9 mouse cellular contexts compared by ENCODE assay signal in genomic region chr7:19283406-19283804, GRCm38 (mm10). TPM values are rescaled to one million over a fixed set of nuclear protein-coding genes. Genes with fewer than 3 reads are reported as not detected.
DNase-seq lines count a peak whose midpoint lies in the region; ATAC-seq lines count a peak whose summit lies in the region.
"Had no signal": no experiment of that assay in that cellular context is flagged by ENCODE, and none has a peak within 500 bp of the region (broad histone marks: within the 10 kb centered on the region; RNA-seq: fewer than 3 reads in every experiment).

No protein-coding gene starts in this region.

- H3K4me1 ChIP-seq in liver, embryonic 11.5 days (replicated peaks; ENCODE audit: control insufficient read depth, insufficient read depth, low read length): peaks cover 11% of the 10 kb centered on the region
- peaks cover 8% of the 10 kb centered on the region for H3K4me1 ChIP-seq in forebrain, embryonic 11.5 days (replicated peaks; ENCODE audit: control insufficient read depth, insufficient read depth, low read length)
- H3K4me1 ChIP-seq in limb, embryonic 12.5 days (replicated peaks): peaks cover 17% of the 10 kb centered on the region
- H3K4me1 ChIP-seq in neural tube, embryonic 15.5 days: peaks cover 41% of the 10 kb centered on the region

- no peaks in the 10 kb centered on the region for H3K36me3 ChIP-seq in liver, embryonic 11.5 days (ENCODE audit: control insufficient read depth, insufficient read depth, low read length)
- no peaks in the 10 kb centered on the region; the same call in 1 of the 2 replicates for H3K36me3 ChIP-seq in forebrain, embryonic 11.5 days (ENCODE audit: control insufficient read depth, insufficient read depth, low read length)
- H3K36me3 ChIP-seq in limb, embryonic 12.5 days: no peaks in the 10 kb centered on the region
- H3K36me3 ChIP-seq in neural tube, embryonic 15.5 days: peaks cover 18% of the 10 kb centered on the region

- ATAC-seq in liver, embryonic 11.5 days (replicated peaks; ENCODE audit: low FRiP score): no peak
- ATAC-seq in forebrain, embryonic 11.5 days (replicated peaks; ENCODE audit: low FRiP score): no peak
- ATAC-seq in limb, embryonic 12.5 days (ENCODE audit: insufficient number of reproducible peaks, insufficient read depth, low FRiP score, low TSS enrichment, low read depth): no peak
- peak; percentile 15 for ATAC-seq in neural tube, embryonic 15.5 days (ENCODE audit: low FRiP score)

- H3K4me3 ChIP-seq in liver, embryonic 11.5 days (ENCODE audit: low read depth, low read length): peak overlapping the region; percentile 69
- H3K4me3 ChIP-seq in forebrain, embryonic 11.5 days (ENCODE audit: low read depth, low read length): peak overlapping the region; percentile 76
- H3K4me3 ChIP-seq in limb, embryonic 12.5 days (replicated peaks): no peak overlapping the region
- peak overlapping the region; percentile 87 for H3K4me3 ChIP-seq in neural tube, embryonic 15.5 days (replicated peaks)

- DNase-seq in liver, embryonic 11.5 days (ENCODE audit: low spot score): no peak
- DNase-seq in liver: no peak
- no peak for DNase-seq in forebrain, embryonic 11.5 days (ENCODE audit: low spot score)
- no peak for DNase-seq in thymus, postnatal 4 days
- DNase-seq in embryo, embryonic 9.5 days (ENCODE audit: extremely low spot score): no peak
- DNase-seq in kidney, adult 11 months: no peak

- H3K9ac ChIP-seq in liver, embryonic 11.5 days (ENCODE audit: low read depth, low read length): no peak overlapping the region
- H3K9ac ChIP-seq in forebrain, embryonic 11.5 days (ENCODE audit: low read length): peak overlapping the region; percentile 93
- no peak overlapping the region for H3K9ac ChIP-seq in limb, embryonic 12.5 days (replicated peaks)
- H3K9ac ChIP-seq in neural tube, embryonic 15.5 days (replicated peaks): peak overlapping the region; percentile 99

- H3K4me2 ChIP-seq in liver, embryonic 11.5 days: peak overlapping the region; percentile 100
- H3K4me2 ChIP-seq in forebrain, embryonic 11.5 days (ENCODE audit: low read depth, low read length, severe bottlenecking): peak overlapping the region; percentile 86
- peak overlapping the region; percentile 98 for H3K4me2 ChIP-seq in limb, embryonic 12.5 days
- peak overlapping the region; percentile 78 for H3K4me2 ChIP-seq in neural tube, embryonic 15.5 days

- 39% methylated on average over 14 of the region's 14 CpGs for WGBS in liver, embryonic 11.5 days
- WGBS in forebrain, embryonic 11.5 days: 40% methylated on average over 14 of the region's 14 CpGs
- 40% methylated on average over 14 of the region's 14 CpGs for WGBS in limb, embryonic 12.5 days
- 24% methylated on average over 14 of the region's 14 CpGs for WGBS in neural tube, embryonic 15.5 days

- H3K27ac ChIP-seq in liver, embryonic 11.5 days (ENCODE audit: low read depth, low read length): no peak overlapping the region
- no peak overlapping the region for H3K27ac ChIP-seq in forebrain, embryonic 11.5 days (ENCODE audit: low read depth, low read length)
- no peak overlapping the region for H3K27ac ChIP-seq in limb, embryonic 12.5 days
- peak overlapping the region; percentile 91 for H3K27ac ChIP-seq in neural tube, embryonic 15.5 days (replicated peaks)

- peaks cover 50% of the 10 kb centered on the region for H3K27me3 ChIP-seq in liver, embryonic 11.5 days (replicated peaks; ENCODE audit: control insufficient read depth, insufficient read depth, low read length)
- H3K27me3 ChIP-seq in forebrain, embryonic 11.5 days (ENCODE audit: control insufficient read depth, insufficient read depth, low read length): peaks cover 29% of the 10 kb centered on the region
- peaks cover 62% of the 10 kb centered on the region for H3K27me3 ChIP-seq in limb, embryonic 12.5 days
- peaks cover 30% of the 10 kb centered on the region for H3K27me3 ChIP-seq in neural tube, embryonic 15.5 days (replicated peaks)

- H3K9me3 ChIP-seq in liver, embryonic 11.5 days (ENCODE audit: control insufficient read depth, low read length): no peaks in the 10 kb centered on the region
- no peaks in the 10 kb centered on the region for H3K9me3 ChIP-seq in forebrain, embryonic 11.5 days (ENCODE audit: control insufficient read depth, low read length)
- no peaks in the 10 kb centered on the region for H3K9me3 ChIP-seq in limb, embryonic 12.5 days
- H3K9me3 ChIP-seq in neural tube, embryonic 15.5 days (replicated peaks): no peaks in the 10 kb centered on the region

RNA-seq across cellular contexts. Expression of gene Rtn2, which starts 1.0 kb away (rescaled TPM):
- 8.2 and 11.1 TPM in 2 replicates for polyA plus RNA-seq in liver, embryonic 11.5 days (2014; fragmentation: Nextera tagmentation; extraction: Ambion mirVana)
- polyA plus RNA-seq in forebrain, embryonic 11.5 days (2014; fragmentation: Nextera tagmentation; extraction: Ambion mirVana): 47.3 and 54.7 TPM in 2 replicates
- 12.4 and 12.8 TPM in 2 replicates for polyA plus RNA-seq in limb, embryonic 12.5 days (2016; fragmentation: Nextera tagmentation; extraction: Ambion mirVana)
- 105 and 121 TPM in 2 replicates for polyA plus RNA-seq in neural tube, embryonic 15.5 days (2015; fragmentation: Nextera tagmentation; extraction: Ambion mirVana)

RNA-seq across cellular contexts. Expression of gene Ppm1n, which starts 3.5 kb away (rescaled TPM):
- polyA plus RNA-seq in liver, embryonic 11.5 days (2014; fragmentation: Nextera tagmentation; extraction: Ambion mirVana): not detected in 2 replicates
- 0.44 TPM in 1 of 2 replicates, not detected in the other for polyA plus RNA-seq in forebrain, embryonic 11.5 days (2014; fragmentation: Nextera tagmentation; extraction: Ambion mirVana)
- not detected in 2 replicates for polyA plus RNA-seq in limb, embryonic 12.5 days (2016; fragmentation: Nextera tagmentation; extraction: Ambion mirVana)
- 1.3 TPM in 2 replicates for polyA plus RNA-seq in neural tube, embryonic 15.5 days (2015; fragmentation: Nextera tagmentation; extraction: Ambion mirVana)

RNA-seq across cellular contexts. Expression of gene Vasp, which starts 11.8 kb away (rescaled TPM):
- 85.9 and 87.5 TPM in 2 replicates for polyA plus RNA-seq in liver, embryonic 11.5 days (2014; fragmentation: Nextera tagmentation; extraction: Ambion mirVana)
- polyA plus RNA-seq in forebrain, embryonic 11.5 days (2014; fragmentation: Nextera tagmentation; extraction: Ambion mirVana): 52.8 and 53.0 TPM in 2 replicates
- polyA plus RNA-seq in limb, embryonic 12.5 days (2016; fragmentation: Nextera tagmentation; extraction: Ambion mirVana): 66.4 and 68.8 TPM in 2 replicates
- 40.9 and 55.5 TPM in 2 replicates for polyA plus RNA-seq in neural tube, embryonic 15.5 days (2015; fragmentation: Nextera tagmentation; extraction: Ambion mirVana)

RNA-seq across cellular contexts. Expression of gene Fosb, which starts 26.4 kb away (rescaled TPM):
- 0.07 TPM in 1 of 2 replicates, not detected in the other for polyA plus RNA-seq in liver, embryonic 11.5 days (2014; fragmentation: Nextera tagmentation; extraction: Ambion mirVana)
- polyA plus RNA-seq in forebrain, embryonic 11.5 days (2014; fragmentation: Nextera tagmentation; extraction: Ambion mirVana): not detected in 2 replicates
- 0.18 and 0.20 TPM in 2 replicates for polyA plus RNA-seq in limb, embryonic 12.5 days (2016; fragmentation: Nextera tagmentation; extraction: Ambion mirVana)
- 0.09 and 0.18 TPM in 2 replicates for polyA plus RNA-seq in neural tube, embryonic 15.5 days (2015; fragmentation: Nextera tagmentation; extraction: Ambion mirVana)
- polyA plus RNA-seq: limb, embryonic 11.5 days had no signal

RNA-seq across cellular contexts. Expression of gene Opa3, which starts 55.3 kb away (rescaled TPM):
- 31.6 and 33.9 TPM in 2 replicates for polyA plus RNA-seq in liver, embryonic 11.5 days (2014; fragmentation: Nextera tagmentation; extraction: Ambion mirVana)
- polyA plus RNA-seq in forebrain, embryonic 11.5 days (2014; fragmentation: Nextera tagmentation; extraction: Ambion mirVana): 54.1 and 59.8 TPM in 2 replicates
- 38.7 and 39.5 TPM in 2 replicates for polyA plus RNA-seq in limb, embryonic 12.5 days (2016; fragmentation: Nextera tagmentation; extraction: Ambion mirVana)
- 37.8 and 37.9 TPM in 2 replicates for polyA plus RNA-seq in neural tube, embryonic 15.5 days (2015; fragmentation: Nextera tagmentation; extraction: Ambion mirVana)

Comparison
In these comparisons a context has a peak if more than half of its experiments do, and no peak if none do; other contexts are left out.
1. H3K9ac ChIP-seq: peak in forebrain, embryonic 11.5 days (single experiment) and neural tube, embryonic 15.5 days (single experiment); none in liver, embryonic 11.5 days (single experiment) and limb, embryonic 12.5 days (single experiment).
2. Peak in every context shown above with its lines, with median percentiles within 50 percentile points of each other: H3K4me2 ChIP-seq.